Mouse (Mus musculus): ENCODE results near the gene Tex12.

Tex12 gene

GRCm38 (mm10) chr9:50555094-50555446, 6.1 kb downstream of the Tex12 start, which contains the start of gene Bco2:
Gene Bco2, minus strand, starts transcription at chr9:50555181.
- peak; percentile 48 for DNase-seq (ENCODE audit: low read depth, low spot score)

- peak; percentile 82 for DNase-seq (ENCODE audit: low read depth, low spot score)
Measured at GRCm38 (mm10) chr9:50554241-50555093, 6.7 kb downstream of the Tex12 start, which contains the start of gene Il18. Gene Il18, plus strand, starts transcription at chr9:50554827.

- no peak for DNase-seq (ENCODE audit: low read depth, low spot score)
Measured at GRCm38 (mm10) chr9:50553547-50553946, 7.6 kb downstream of the Tex12 start.

DNA sequence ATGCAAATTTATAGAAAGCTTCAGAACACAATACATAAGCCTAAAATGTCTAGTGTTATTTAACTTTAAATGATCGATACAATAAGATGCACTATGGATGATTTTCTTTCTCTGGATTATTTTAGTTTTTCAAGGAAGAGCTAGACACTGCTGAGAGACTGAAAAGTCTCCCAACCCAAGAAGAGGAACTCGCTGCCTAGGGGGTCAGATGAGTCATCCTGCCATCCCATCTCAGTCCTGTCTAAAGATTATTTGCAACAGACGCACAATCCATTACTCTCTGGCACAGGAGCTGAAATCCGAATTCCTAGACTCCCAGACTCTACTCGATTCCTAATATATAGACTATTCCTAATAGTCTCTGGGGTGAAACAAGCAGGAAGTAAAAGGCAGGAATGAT, 8.9 kb downstream of the Tex12 start:
- DNase-seq (ENCODE audit: low read depth, low spot score) = no peak

- no peak for DNase-seq (ENCODE audit: low read depth, low spot score)
Measured at GRCm38 (mm10) chr9:50548936-50549335, 12.2 kb downstream of the Tex12 start.

- DNase-seq (ENCODE audit: low read depth, low spot score) = no peak
Measured at GRCm38 (mm10) chr9:50547859-50548478, 13.2 kb downstream of the Tex12 start.

DNA sequence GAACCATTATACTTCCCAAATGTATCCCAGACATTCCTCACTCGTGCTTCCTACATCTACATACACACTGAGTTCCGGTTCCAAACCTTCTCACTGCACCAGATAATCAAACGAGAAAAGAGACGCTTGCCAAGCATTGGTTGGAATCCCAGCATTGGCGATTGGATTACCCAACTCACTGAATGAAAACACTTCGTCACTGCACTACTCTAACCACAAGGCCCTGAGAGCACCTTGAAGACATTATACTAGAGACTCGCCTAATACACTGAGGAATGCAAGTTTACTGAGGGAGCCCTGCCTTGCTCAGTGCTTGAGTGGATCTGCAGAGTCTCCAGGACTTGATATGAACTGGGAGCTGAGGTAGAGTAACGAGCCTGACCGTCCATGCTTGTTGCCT, 18.7 kb downstream of the Tex12 start:
- no peak for DNase-seq (ENCODE audit: low read depth, low spot score)

GRCm38 (mm10) chr9:50540170-50540569, 21.0 kb downstream of the Tex12 start:
- DNase-seq (ENCODE audit: low read depth, low spot score) = no peak

DNA sequence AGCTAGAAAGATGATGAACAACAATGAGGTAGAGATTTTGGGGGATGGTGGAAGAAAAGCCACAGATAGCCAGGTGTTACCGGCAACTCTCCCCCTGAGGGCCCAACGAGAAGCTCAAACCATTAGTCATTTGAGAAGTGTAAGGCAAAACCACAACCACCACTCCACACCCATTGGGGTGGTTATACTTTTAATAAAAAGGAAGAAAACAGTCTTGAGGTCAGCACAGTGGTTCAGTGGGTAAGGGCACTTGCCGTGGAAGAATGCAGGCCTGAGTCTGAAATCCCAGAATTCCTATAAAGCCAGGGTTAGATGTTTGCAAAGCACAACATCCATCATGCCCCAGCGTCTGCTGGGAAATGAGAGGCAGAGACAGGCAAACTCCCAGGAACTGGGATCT, 23.8 kb downstream of the Tex12 start:
- no peak for DNase-seq (ENCODE audit: low read depth, low spot score)

DNA sequence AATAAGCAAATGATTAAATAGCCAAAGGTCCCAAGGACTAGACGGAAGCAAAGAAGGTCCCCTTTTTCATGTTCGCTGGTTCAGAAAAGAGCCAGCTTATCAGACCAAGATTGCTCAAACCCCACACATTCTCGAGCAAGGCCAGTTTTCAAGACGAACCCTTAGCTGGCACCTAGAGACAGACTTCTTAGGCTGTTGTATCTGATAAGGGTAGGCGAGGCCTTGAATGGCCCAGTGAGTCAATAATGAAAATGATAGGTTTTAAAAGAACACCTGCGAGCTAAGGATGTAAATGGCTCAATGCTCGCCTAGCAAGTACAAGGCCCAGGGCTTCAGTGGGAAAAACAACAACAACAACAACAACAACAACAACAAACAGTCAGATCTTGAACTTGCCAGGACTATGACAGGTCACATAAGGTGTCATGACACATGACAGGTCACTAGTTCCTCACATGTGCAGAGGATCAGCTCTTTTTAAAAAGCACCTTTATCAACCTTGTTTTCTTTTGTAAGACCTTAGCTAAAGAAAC, 24.5 kb downstream of the Tex12 start:
- DNase-seq (ENCODE audit: low read depth, low spot score) = no peak

DNA sequence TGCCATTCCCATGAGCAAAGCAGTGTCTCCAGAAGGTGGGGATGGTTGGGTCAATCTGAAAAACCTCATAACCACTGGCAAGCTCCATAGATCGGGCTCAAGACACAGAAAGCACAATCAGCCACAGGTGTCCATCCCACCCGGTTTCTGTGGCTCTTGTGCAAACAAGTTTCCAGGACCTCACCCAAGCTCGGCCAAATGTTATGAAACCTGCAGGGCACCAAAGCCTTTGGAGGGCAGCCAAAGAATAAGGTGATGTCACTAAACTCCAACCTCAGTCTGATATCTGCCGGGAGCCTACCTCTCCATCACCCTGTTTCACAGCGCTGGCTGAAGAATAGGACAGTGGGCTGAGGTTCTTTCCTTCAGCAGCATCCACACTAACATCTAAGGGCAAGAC, 25.2 kb downstream of the Tex12 start:
- no peak for DNase-seq (ENCODE audit: low read depth, low spot score)

GRCm38 (mm10) chr9:50533791-50534190, 27.3 kb downstream of the Tex12 start:
- DNase-seq (ENCODE audit: low read depth, low spot score) = peak; percentile 34

GRCm38 (mm10) chr9:50533328-50533727, 27.8 kb downstream of the Tex12 start:
- DNase-seq (ENCODE audit: low read depth, low spot score) = peak; percentile 12

GRCm38 (mm10) chr9:50530890-50531289, 30.2 kb downstream of the Tex12 start:
- peak; percentile 40 for DNase-seq (ENCODE audit: low read depth, low spot score)

DNA sequence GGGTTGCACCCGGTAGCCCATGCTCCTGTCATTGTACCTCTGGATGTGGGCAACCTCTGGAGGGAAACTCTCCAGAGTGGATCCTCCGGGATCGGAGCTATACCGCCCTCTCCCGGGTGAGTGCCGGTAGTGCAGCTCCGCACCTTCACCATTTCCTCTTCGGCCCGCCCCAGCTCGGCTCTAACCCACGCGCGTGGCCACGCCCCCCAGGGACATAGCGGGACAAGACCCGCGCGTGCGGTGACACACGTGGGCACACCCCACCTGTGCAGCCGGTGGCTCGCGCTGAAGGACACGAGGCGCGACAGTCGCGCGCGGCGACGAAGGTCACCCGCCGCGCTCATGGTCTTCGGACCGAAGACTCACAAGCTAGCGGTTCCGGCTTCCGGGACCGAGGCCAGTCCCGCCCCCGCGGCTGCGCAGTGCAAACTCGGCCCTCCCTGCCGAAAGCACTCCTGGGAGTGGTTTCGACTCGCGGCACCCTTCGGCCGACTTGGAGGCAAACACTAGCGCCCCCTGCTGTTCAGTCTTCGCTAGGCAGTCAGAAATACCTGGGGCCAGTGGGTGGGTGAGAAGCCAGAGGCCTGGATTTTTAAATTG, 32.7 kb downstream of the Tex12 start, which contains the start of gene Pts:
Gene Pts, minus strand, starts transcription at position 432 of the 600 bp plus-strand sequence.
- peak; percentile 96 for DNase-seq (ENCODE audit: low read depth, low spot score)

- DNase-seq (ENCODE audit: low read depth, low spot score) = no peak
Measured at GRCm38 (mm10) chr9:50527860-50528259, 33.3 kb downstream of the Tex12 start.

DNA sequence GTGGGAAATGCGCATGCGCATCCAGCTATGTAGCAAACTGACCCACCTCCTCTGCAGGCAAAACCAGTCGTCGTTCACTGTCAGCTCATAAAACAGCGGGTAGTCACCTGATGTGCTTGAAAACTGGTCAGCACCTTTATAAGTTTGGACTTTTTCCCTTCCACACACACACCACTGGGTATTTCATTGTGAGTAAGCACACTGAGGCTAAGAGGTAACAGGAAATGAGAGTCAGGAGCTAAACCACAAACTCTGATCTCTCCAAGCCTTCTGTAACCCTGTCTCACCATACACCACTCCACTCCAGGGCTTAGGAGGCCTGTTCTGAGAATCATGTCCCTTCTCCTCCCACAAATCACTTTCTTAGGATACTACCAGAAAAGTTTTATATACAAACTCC, 35.5 kb downstream of the Tex12 start:
- DNase-seq (ENCODE audit: low read depth, low spot score) = no peak

DNA sequence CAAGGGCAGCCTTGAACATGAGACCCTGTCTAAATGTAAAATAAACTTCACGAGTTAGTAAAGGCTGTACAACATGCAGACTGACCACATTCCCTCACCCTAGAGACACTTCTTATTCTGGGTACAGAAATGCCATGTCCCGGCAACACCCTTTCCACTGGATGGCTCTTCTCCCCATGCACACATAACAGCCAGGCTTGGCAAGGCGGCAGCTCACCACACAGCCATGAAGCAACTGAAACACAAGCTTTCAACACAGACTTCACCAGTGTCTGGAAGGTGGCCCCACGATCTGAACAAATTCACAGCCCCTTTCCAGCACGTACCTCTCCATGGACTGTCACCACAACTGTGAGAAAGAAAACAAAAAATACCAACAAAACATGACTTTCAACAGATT, 36.2 kb downstream of the Tex12 start:
- no peak for DNase-seq (ENCODE audit: low read depth, low spot score)

DNA sequence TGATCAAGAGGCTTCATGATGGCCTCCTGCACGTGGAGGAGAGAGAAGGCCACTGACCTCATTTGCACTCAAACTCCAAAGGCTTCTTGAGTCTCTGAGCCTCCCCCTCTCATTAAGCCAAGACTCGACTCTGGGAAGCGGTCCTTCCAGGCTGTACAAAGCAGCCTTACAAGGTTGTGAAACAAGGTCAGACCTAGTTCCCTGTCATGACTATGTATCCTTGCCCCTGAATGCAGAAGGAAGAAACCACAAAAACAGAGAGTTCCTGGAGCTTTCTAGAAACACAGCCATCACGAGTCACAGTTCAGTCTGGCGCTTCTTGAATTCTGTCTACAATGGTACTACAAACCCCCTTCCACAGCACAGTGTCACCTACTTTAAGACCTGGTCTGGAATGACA, 38.6 kb downstream of the Tex12 start:
- no peak for DNase-seq (ENCODE audit: low read depth, low spot score)

DNA sequence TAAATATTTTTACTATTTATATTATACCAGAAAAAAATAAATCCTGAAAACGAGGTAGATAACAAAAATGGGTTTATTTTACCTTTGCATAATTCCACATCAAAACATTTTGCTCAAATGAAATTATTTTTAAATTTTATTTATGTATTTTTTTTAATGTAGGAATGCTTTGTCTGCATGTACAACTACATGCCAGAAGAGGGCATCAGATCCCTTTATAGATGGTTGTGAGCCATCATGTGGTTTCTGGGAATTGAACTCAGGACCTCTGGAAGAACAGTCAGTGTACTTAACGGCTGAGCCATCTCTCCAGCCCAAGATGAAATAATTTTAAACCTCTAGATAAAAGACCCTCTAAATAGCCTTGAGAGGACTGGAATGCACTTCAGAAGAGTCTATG, 39.6 kb downstream of the Tex12 start:
- no peak for DNase-seq (ENCODE audit: low read depth, low spot score)

DNA sequence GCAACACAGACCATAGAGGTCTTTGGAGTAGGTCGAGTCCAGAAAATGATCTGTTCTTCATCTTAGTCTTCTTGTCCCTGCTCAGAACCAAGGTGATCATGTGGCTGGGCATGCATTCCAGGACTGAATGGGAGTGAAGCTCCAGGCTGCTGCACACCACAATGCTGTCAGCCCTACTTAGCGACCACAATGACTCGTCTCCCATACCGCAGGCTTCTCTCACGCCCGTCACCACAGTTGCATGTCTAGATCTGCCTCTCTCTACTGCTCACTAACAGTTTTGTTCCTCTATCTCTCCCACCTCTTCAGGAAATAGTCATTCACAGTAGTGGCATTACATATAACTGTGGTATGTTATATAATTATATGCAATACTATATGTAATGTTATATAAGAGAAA, 40.4 kb downstream of the Tex12 start:
- DNase-seq (ENCODE audit: low read depth, low spot score) = no peak

DNA sequence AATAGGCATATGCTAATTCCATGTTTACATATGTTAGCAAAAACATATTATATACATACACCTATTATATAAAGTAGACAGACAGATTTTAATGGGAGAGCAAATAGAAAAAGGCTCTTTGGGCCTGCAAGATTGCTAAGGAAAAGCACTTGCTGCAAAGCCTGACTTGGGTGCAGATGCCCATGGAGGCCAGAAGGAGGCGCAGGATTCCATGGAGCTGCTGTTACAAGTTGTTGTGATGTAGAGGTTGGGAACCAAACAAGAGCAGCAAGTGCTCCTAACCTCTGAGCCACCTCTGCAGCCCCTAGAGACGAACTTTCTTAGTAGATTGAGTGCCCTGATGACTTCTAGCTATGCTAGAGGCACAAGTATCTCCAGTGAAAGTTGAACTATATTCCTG, 42.3 kb downstream of the Tex12 start:
- peak; percentile 84 for DNase-seq (ENCODE audit: low read depth, low spot score)

Measured in R1 (cell line).